Mouse (Mus musculus): ENCODE results near the gene Slc30a7. TPM values are rescaled to one million over a fixed set of nuclear protein-coding genes. Genes with fewer than 3 reads are reported as not detected.

The Slc30a7 gene
- polyA plus RNA-seq, 2 experiments: 34.3 to 39.8 TPM

GRCm38 (mm10) chr3:115957223-115957622 lies 50.0 kb downstream of the Slc30a7 start:
- no peaks in the 10 kb centered on the region; the same call in 1 of the 2 replicates for H3K4me1 ChIP-seq (ENCODE audit: control insufficient read depth, insufficient read depth, low read length)
- ATAC-seq (ENCODE audit: low FRiP score, low read depth) (no peak), DNase-seq (ENCODE audit: low spot score) (no peak)
- H3K27ac ChIP-seq (replicated peaks; ENCODE audit: low read depth, low read length): no peak overlapping the region
- no peak overlapping the region for H3K4me2 ChIP-seq (replicated peaks; ENCODE audit: low read depth, low read length, severe bottlenecking)
- no peak overlapping the region for H3K4me3 ChIP-seq (replicated peaks; ENCODE audit: low read length)
- TF ChIP-seq POLR2A (IDR thresholded peaks at IDR 0.05; ENCODE audit: borderline replicate concordance, extremely low read depth, insufficient read depth, insufficient read length): no peak
- no peak overlapping the region for H3K9ac ChIP-seq (ENCODE audit: low read depth, low read length, severe bottlenecking)
- H3K9me3 ChIP-seq (ENCODE audit: control insufficient read depth, low read length): no peaks in the 10 kb centered on the region
- no peaks in the 10 kb centered on the region for H3K27me3 ChIP-seq (ENCODE audit: control insufficient read depth, insufficient read depth, low read length)
- peaks cover 63% of the 10 kb centered on the region for H3K36me3 ChIP-seq (ENCODE audit: control insufficient read depth, insufficient read depth, low read length)
- 92% methylated on average over 7 of the region's 7 CpGs for WGBS

GRCm38 (mm10) chr3:115953088-115953487 lies 54.1 kb downstream of the Slc30a7 start:
- no peak for ATAC-seq (ENCODE audit: low FRiP score, low read depth)
- WGBS: 73% methylated on average over 3 of the region's 3 CpGs
- H3K4me2 ChIP-seq (replicated peaks; ENCODE audit: low read depth, low read length, severe bottlenecking): no peak overlapping the region
- H3K4me3 ChIP-seq (replicated peaks; ENCODE audit: low read length): no peak overlapping the region
- H3K9ac ChIP-seq (ENCODE audit: low read depth, low read length, severe bottlenecking): no peak overlapping the region
- DNase-seq (ENCODE audit: low spot score): no peak
- H3K9me3 ChIP-seq (ENCODE audit: control insufficient read depth, low read length): no peaks in the 10 kb centered on the region
- no peaks in the 10 kb centered on the region for H3K27me3 ChIP-seq (ENCODE audit: control insufficient read depth, insufficient read depth, low read length)
- H3K4me1 ChIP-seq (ENCODE audit: control insufficient read depth, insufficient read depth, low read length): no peaks in the 10 kb centered on the region
- no peak overlapping the region for H3K27ac ChIP-seq (replicated peaks; ENCODE audit: low read depth, low read length)
- peaks cover 69% of the 10 kb centered on the region for H3K36me3 ChIP-seq (ENCODE audit: control insufficient read depth, insufficient read depth, low read length)
- TF ChIP-seq POLR2A (IDR thresholded peaks at IDR 0.05; ENCODE audit: borderline replicate concordance, extremely low read depth, insufficient read depth, insufficient read length): no peak

- Histone ChIP-seq H3K4me1 (ENCODE audit: control insufficient read depth, insufficient read depth, low read length) (no peaks in the 10 kb centered on the region), H3K9ac (ENCODE audit: low read depth, low read length, severe bottlenecking) (no peak overlapping the region), H3K4me2 (replicated peaks; ENCODE audit: low read depth, low read length, severe bottlenecking) (no peak overlapping the region), H3K27me3 (ENCODE audit: control insufficient read depth, insufficient read depth, low read length) (no peaks in the 10 kb centered on the region), H3K36me3 (ENCODE audit: control insufficient read depth, insufficient read depth, low read length) (peaks cover 68% of the 10 kb centered on the region), H3K4me3 (replicated peaks; ENCODE audit: low read length) (no peak overlapping the region), H3K27ac (replicated peaks; ENCODE audit: low read depth, low read length) (no peak overlapping the region), H3K9me3 (ENCODE audit: control insufficient read depth, low read length) (no peaks in the 10 kb centered on the region)
- TF ChIP-seq POLR2A (IDR thresholded peaks at IDR 0.05; ENCODE audit: borderline replicate concordance, extremely low read depth, insufficient read depth, insufficient read length): no peak
- ATAC-seq (ENCODE audit: low FRiP score, low read depth) (no peak), DNase-seq (ENCODE audit: low spot score) (no peak)
- WGBS: 86% methylated on average over 4 of the region's 4 CpGs
Measured at GRCm38 (mm10) chr3:115952356-115952755, 54.9 kb downstream of the Slc30a7 start.

DNA sequence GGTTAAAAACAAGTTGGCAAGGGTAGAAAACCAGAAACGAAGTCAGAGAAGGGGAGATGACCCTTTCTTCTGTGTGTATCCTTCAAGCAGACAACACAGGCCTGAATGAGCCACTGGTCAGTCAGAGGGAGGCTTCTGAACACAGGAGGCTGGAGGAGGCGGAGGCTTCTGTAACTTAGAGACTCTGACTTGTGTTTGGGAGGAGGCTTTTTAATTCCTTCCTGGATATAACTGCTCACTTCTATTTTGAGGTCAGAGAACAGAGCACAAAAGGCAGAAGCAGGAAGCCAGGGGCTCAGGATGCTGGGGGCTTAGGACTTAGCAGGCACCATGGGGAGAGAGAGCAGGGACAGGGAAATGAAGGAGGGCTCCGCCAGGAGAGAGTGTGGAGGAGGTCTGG lies 56.0 kb downstream of the Slc30a7 start:
- ATAC-seq (ENCODE audit: low FRiP score, low read depth) (no peak), DNase-seq (ENCODE audit: low spot score) (no peak)
- TF ChIP-seq POLR2A (IDR thresholded peaks at IDR 0.05; ENCODE audit: borderline replicate concordance, extremely low read depth, insufficient read depth, insufficient read length): no peak
- Histone ChIP-seq H3K36me3 (ENCODE audit: control insufficient read depth, insufficient read depth, low read length) (peaks cover 71% of the 10 kb centered on the region), H3K4me2 (replicated peaks; ENCODE audit: low read depth, low read length, severe bottlenecking) (no peak overlapping the region), H3K4me3 (replicated peaks; ENCODE audit: low read length) (no peak overlapping the region), H3K9ac (ENCODE audit: low read depth, low read length, severe bottlenecking) (no peak overlapping the region), H3K27me3 (ENCODE audit: control insufficient read depth, insufficient read depth, low read length) (no peaks in the 10 kb centered on the region), H3K27ac (replicated peaks; ENCODE audit: low read depth, low read length) (no peak overlapping the region), H3K9me3 (ENCODE audit: control insufficient read depth, low read length) (no peaks in the 10 kb centered on the region), H3K4me1 (ENCODE audit: control insufficient read depth, insufficient read depth, low read length) (no peaks in the 10 kb centered on the region)
- 65% methylated on average over 3 of the region's 3 CpGs for WGBS

GRCm38 (mm10) chr3:115949921-115950877 lies 57.0 kb downstream of the Slc30a7 start:
- ATAC-seq (ENCODE audit: low FRiP score, low read depth): no peak
- Histone ChIP-seq H3K9ac (ENCODE audit: low read depth, low read length, severe bottlenecking) (no peak overlapping the region), H3K4me2 (replicated peaks; ENCODE audit: low read depth, low read length, severe bottlenecking) (no peak overlapping the region), H3K4me1 (ENCODE audit: control insufficient read depth, insufficient read depth, low read length) (no peaks in the 10 kb centered on the region), H3K36me3 (ENCODE audit: control insufficient read depth, insufficient read depth, low read length) (peaks cover 68% of the 10 kb centered on the region), H3K4me3 (replicated peaks; ENCODE audit: low read length) (no peak overlapping the region), H3K27me3 (ENCODE audit: control insufficient read depth, insufficient read depth, low read length) (no peaks in the 10 kb centered on the region), H3K27ac (replicated peaks; ENCODE audit: low read depth, low read length) (no peak overlapping the region), H3K9me3 (ENCODE audit: control insufficient read depth, low read length) (no peaks in the 10 kb centered on the region)
- WGBS: 89% methylated on average over 6 of the region's 6 CpGs
- no peak for DNase-seq (ENCODE audit: low spot score)
- no peak for TF ChIP-seq POLR2A (IDR thresholded peaks at IDR 0.05; ENCODE audit: borderline replicate concordance, extremely low read depth, insufficient read depth, insufficient read length)

Measured in limb, embryonic 14.5 days (tissue).